Comparison of ENCODE assay signal across 8 mouse cellular contexts in the genomic region with DNA sequence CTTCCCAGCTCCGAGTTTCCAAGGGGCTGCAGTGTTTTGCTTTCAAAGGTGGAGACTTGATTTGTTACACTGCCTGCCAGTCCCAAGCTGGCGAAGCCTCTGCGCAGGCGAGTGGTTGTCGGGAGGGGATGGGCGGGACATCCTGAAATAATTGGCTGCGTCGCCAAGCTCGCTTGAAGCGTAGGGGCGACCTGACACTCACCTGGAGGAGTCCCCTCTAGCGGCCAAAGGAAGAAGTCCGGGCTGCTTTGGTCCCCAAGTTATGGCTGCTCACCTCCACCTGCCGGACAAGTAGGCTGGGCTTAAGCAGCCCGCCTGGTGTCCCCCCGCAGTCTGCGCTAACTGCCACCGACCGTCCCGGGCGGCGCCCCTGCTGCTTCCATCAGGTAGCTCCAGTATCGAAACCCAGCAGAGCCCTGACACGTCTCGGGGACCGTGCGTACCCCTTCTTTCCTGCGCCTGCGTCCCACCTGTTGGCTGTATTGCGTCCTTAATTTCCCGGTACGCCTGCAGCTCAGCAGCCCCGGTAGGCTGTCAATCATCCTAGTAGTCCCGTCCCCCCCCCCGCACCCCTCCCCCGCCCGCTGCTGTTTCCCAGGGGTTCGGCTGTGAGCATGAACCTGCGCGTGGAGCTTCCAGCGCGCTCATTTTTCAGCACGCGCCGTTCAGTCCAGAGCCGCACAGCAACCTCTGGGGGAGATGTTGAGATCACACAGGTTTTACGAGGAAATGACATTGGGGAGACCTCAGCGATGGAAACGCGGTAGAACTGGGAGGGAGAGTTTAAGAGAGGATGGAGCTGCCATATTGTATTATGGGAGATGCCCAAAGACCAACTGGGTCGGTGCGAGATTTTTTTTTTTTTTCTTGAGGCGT. TPM values are rescaled to one million over a fixed set of nuclear protein-coding genes. Genes with fewer than 3 reads are reported as not detected.
DNase-seq lines count a peak whose midpoint lies in the region; ATAC-seq and TF ChIP-seq lines count a peak whose summit lies in the region.

TSS of gene Stpg1 (plus strand) at position 270 of the 876 bp plus-strand sequence.
TSS of gene Nipal3 (minus strand) at position 518 of the 876 bp plus-strand sequence.

- H3K27ac ChIP-seq in cortical plate, adult 2 months (ENCODE audit: insufficient read depth, low read length), result 0 out of 2 replicates have a peak within 1 kb of the TSS, but pooled peaks have one; percentile 12

- no peak for TF ChIP-seq CTCF in cortical plate, adult 2 months (IDR thresholded peaks at IDR 0.05; ENCODE audit: extremely low read depth, insufficient read depth, low read length)

- H3K27me3 ChIP-seq in megakaryocyte, embryonic 14.5 days (replicated peaks), result no peaks in the 10 kb centered on the region

- DNase-seq in gastrocnemius, adult 8-10 months (ENCODE audit: low spot score in 2 of 2), result peak; percentile 74 to 81
- peak; percentile 71 for DNase-seq in hindlimb bud, embryonic 11.5 days (ENCODE audit: extremely low spot score, low read depth, low spot score)
- peak; percentile 76 to 88 for DNase-seq in left cerebral cortex, adult 8-10 months (ENCODE audit: low spot score in 2 of 2)
- peak; percentile 82 for DNase-seq in right cerebral cortex, postnatal 14 days
- DNase-seq in urinary bladder, postnatal 36 days (ENCODE audit: low spot score in 2 of 2), result peak; percentile 82 to 89

- no peak for TF ChIP-seq POLR2A in cortical plate, adult 2 months (IDR thresholded peaks at IDR 0.05; ENCODE audit: extremely low read depth, insufficient read depth, low read length)

- H3K4me3 ChIP-seq in cortical plate, adult 2 months (ENCODE audit: insufficient read depth, low read length), result peak within 1 kb of the TSS; percentile 46
- H3K4me3 ChIP-seq in megakaryocyte, embryonic 14.5 days (replicated peaks), result peak within 1 kb of the TSS; percentile 99

- no peaks in the 10 kb centered on the region for H3K4me1 ChIP-seq in cortical plate, adult 2 months (ENCODE audit: control insufficient read depth, insufficient read depth, low read length)
- peaks cover 81% of the 10 kb centered on the region for H3K4me1 ChIP-seq in megakaryocyte, embryonic 14.5 days

- peaks cover 49% of the 10 kb centered on the region for H3K36me3 ChIP-seq in megakaryocyte, embryonic 14.5 days (replicated peaks; ENCODE audit: low read length)

- no peaks in the 10 kb centered on the region for H3K9me3 ChIP-seq in megakaryocyte, embryonic 14.5 days

- peak; percentile 96 for ATAC-seq in activated CD4-positive, CD25-positive, alpha-beta regulatory T cell, adult 4 months

RNA-seq across cellular contexts. Expression of gene Stpg1, which starts in this region (rescaled TPM):
- under 1 TPM in 1 of 2 experiments, not detected in 1; 0.22 TPM for polyA plus RNA-seq in activated CD4-positive, CD25-positive, alpha-beta regulatory T cell, adult 4 months (2017; shearing (Covaris generic))
- 0.85 and 0.96 TPM in 2 replicates for polyA plus RNA-seq in cortical plate, adult 2 months (2012; rRNA removed)
- not detected for total RNA-seq in gastrocnemius, adult 8-10 months (2022)
- total RNA-seq in left cerebral cortex, adult 8-10 months (2022), result 1 to 10 TPM in 3 of 4 experiments, under 1 TPM in 1; 0.83 to 1.3 (median 1.2) TPM
- polyA plus RNA-seq in megakaryocyte, embryonic 14.5 days (2012; ENCODE audit: insufficient read depth, low replicate concordance), result 3.6 and 4.5 TPM in 2 replicates

RNA-seq across cellular contexts. Expression of gene Nipal3, which starts in this region (rescaled TPM):
- polyA plus RNA-seq in activated CD4-positive, CD25-positive, alpha-beta regulatory T cell, adult 4 months (2017; shearing (Covaris generic)), result 10 to 100 TPM; 12.5 to 13.9 TPM
- polyA plus RNA-seq in cortical plate, adult 2 months (2012; rRNA removed), result 45.9 and 48.3 TPM in 2 replicates
- 10 to 100 TPM; 15.2 to 22.0 (median 17.5) TPM for total RNA-seq in gastrocnemius, adult 8-10 months (2022)
- 100 to 1,000 TPM in 3 of 4 experiments, 10 to 100 TPM in 1; 96.7 to 124 (median 114) TPM for total RNA-seq in left cerebral cortex, adult 8-10 months (2022)
- polyA plus RNA-seq in megakaryocyte, embryonic 14.5 days (2012; ENCODE audit: insufficient read depth, low replicate concordance), result 50.7 and 286 TPM in 2 replicates

Comparison
In these comparisons a context has a peak if more than half of its experiments do, and no peak if none do; other contexts are left out.
1. Peak in every context shown above with its lines: DNase-seq, ATAC-seq, H3K4me3 ChIP-seq and H3K27ac ChIP-seq.
2. RNA of gene Nipal3 (total RNA-seq): 96.7 to 124 TPM in left cerebral cortex, adult 8-10 months; 15.2 to 22.0 TPM in gastrocnemius, adult 8-10 months; every median in the first group is over 4 times any median in the second.